Mouse (Mus musculus) kidney, adult 2 months (tissue): Measurements from ENCODE around the gene Tmem236.

ENCODE experiments used
- CTCF ChIP-seq: fragments of 200-500 bp; conservative IDR thresholded peaks from 2 replicates; pipeline ENCODE4 v1.5.1; 2011; ENCODE audit warnings: low read depth, mild to moderate bottlenecking, control low read depth, low read length, moderate library complexity, mixed read lengths; ENCODE audit not compliant: insufficient read depth, insufficient read length
- POLR2A ChIP-seq: fragments of 200-500 bp; IDR thresholded peaks from one replicate; pipeline ENCODE4 v1.6.1; 2011; ENCODE audit warnings: low read depth, low read length, control low read depth

GRCm38 (mm10) chr2:14269160-14269559 is 94.8 kb downstream of the Tmem236 start:
- TF ChIP-seq CTCF (no peak), POLR2A (no peak)
